Mouse (Mus musculus) cerebellum, adult 11 months (tissue): Measurements from ENCODE around the gene Erc2.

Source experiments
- DNase-seq: peaks from one replicate; pipeline ENCODE4 v3.0.0; 2022

Gene Erc2

GRCm38 (mm10) chr14:27948391-27948790 is 326.2 kb downstream of the Erc2 start:
- DNase-seq: no peak

- no peak for DNase-seq
Measured at GRCm38 (mm10) chr14:27953814-27954213, 331.6 kb downstream of the Erc2 start.

- no peak for DNase-seq
Measured at GRCm38 (mm10) chr14:27956801-27957200, 334.6 kb downstream of the Erc2 start.

GRCm38 (mm10) chr14:27973701-27974100 is 351.5 kb downstream of the Erc2 start:
- no peak for DNase-seq

GRCm38 (mm10) chr14:27975661-27976060 is 353.4 kb downstream of the Erc2 start:
- no peak for DNase-seq

- DNase-seq: no peak
Measured at GRCm38 (mm10) chr14:27984758-27985157, 362.5 kb downstream of the Erc2 start.

- DNase-seq: no peak
Measured at GRCm38 (mm10) chr14:27985201-27985600, 363.0 kb downstream of the Erc2 start.

- no peak for DNase-seq
Measured at GRCm38 (mm10) chr14:27987422-27987821, 365.2 kb downstream of the Erc2 start.

- no peak for DNase-seq
Measured at GRCm38 (mm10) chr14:27998551-27998950, 376.3 kb downstream of the Erc2 start.

- no peak for DNase-seq
Measured at GRCm38 (mm10) chr14:28004023-28004422, 381.8 kb downstream of the Erc2 start.

- no peak for DNase-seq
Measured at GRCm38 (mm10) chr14:28010536-28011280, 388.5 kb downstream of the Erc2 start.

- DNase-seq: peak; percentile 2
Measured at GRCm38 (mm10) chr14:28023199-28023598, 401.0 kb downstream of the Erc2 start.

GRCm38 (mm10) chr14:28030870-28031269 is 408.6 kb downstream of the Erc2 start:
- no peak for DNase-seq

- DNase-seq: no peak
Measured at GRCm38 (mm10) chr14:28035013-28035412, 412.8 kb downstream of the Erc2 start.

GRCm38 (mm10) chr14:28043095-28043494 is 420.9 kb downstream of the Erc2 start:
- DNase-seq: no peak

GRCm38 (mm10) chr14:28051646-28052045 is 429.4 kb downstream of the Erc2 start:
- DNase-seq: no peak

- DNase-seq: no peak
Measured at GRCm38 (mm10) chr14:28057159-28057884, 435.1 kb downstream of the Erc2 start.

GRCm38 (mm10) chr14:28057885-28058860 is 435.9 kb downstream of the Erc2 start:
- no peak for DNase-seq

- DNase-seq: no peak
Measured at GRCm38 (mm10) chr14:28060891-28061290, 438.7 kb downstream of the Erc2 start.

- no peak for DNase-seq
Measured at GRCm38 (mm10) chr14:28061649-28062375, 439.6 kb downstream of the Erc2 start.

- DNase-seq: no peak
Measured at GRCm38 (mm10) chr14:28068021-28068420, 445.8 kb downstream of the Erc2 start.

GRCm38 (mm10) chr14:28069826-28070225 is 447.6 kb downstream of the Erc2 start:
- DNase-seq: no peak
